Mouse (Mus musculus) thymus, adult 2 months (tissue): ENCODE measurements around the gene Fank1. TPM values are rescaled to one million over a fixed set of nuclear protein-coding genes. Genes with fewer than 3 reads are reported as not detected.

Experiments used
- DNase-seq: peaks from one replicate; pipeline ENCODE4 v3.0.0; 2021
- H3K27ac ChIP-seq: fragments of 200-500 bp; 2 replicates; pipeline ENCODE4 v1.5.1; 2012; ENCODE audit warnings: low read length, control low read depth; ENCODE audit not compliant: control insufficient read depth, insufficient read depth
- H3K27me3 ChIP-seq: fragments of 200-500 bp; 2 replicates; pipeline ENCODE4 v1.6.1; 2012; ENCODE audit warnings: mild to moderate bottlenecking, low read length, moderate library complexity, mixed read lengths; ENCODE audit not compliant: control insufficient read depth, insufficient read depth
- H3K36me3 ChIP-seq: fragments of 200-500 bp; 2 replicates; pipeline ENCODE4 v1.6.1; 2012; ENCODE audit warnings: mild to moderate bottlenecking, low read length, moderate library complexity; ENCODE audit not compliant: control insufficient read depth, insufficient read depth
- H3K4me1 ChIP-seq: fragments of 200-500 bp; replicated peaks from 2 replicates; pipeline ENCODE4 v1.6.1; 2012; ENCODE audit warnings: low read length; ENCODE audit not compliant: control insufficient read depth, insufficient read depth
- H3K4me3 ChIP-seq: fragments of 200-500 bp; 2 replicates; pipeline ENCODE4 v1.5.1; 2012; ENCODE audit warnings: mild to moderate bottlenecking, low read length, control low read depth, moderate library complexity; ENCODE audit not compliant: control insufficient read depth, insufficient read depth
- CTCF ChIP-seq: fragments of 200-500 bp; IDR thresholded peaks from 2 replicates; pipeline ENCODE4 v1.5.1; 2012; ENCODE audit warnings: mild to moderate bottlenecking, control low read depth, low read length, moderate library complexity, borderline replicate concordance; ENCODE audit not compliant: control insufficient read depth, poor library complexity, insufficient read depth; ENCODE audit errors: extremely low read depth
- POLR2A ChIP-seq: fragments of 200-500 bp; IDR thresholded peaks from 2 replicates; pipeline ENCODE4 v1.6.1; 2012; ENCODE audit warnings: mild to moderate bottlenecking, low read length, control low read depth, moderate library complexity; ENCODE audit not compliant: control insufficient read depth, poor library complexity, insufficient read depth; ENCODE audit errors: extremely low read depth
- WGBS: fragments of 180-500 bp; shearing (Covaris S2); methylation state at CpG from one replicate; pipeline ENCODE4 v1.1.7; 2018; 5-methylcytosine and 5-hydroxymethylcytosine counted together
- polyA plus RNA-seq: library from polyadenylated mRNA; depleted of rRNA; stranded (reverse); fragments of >200 nt; gene quantifications from 2 replicates; pipeline ENCODE4 v1.2.3, GENCODE M21; 2012

Gene Fank1
- polyA plus RNA-seq, 1 experiment: 0.32 TPM

DNA sequence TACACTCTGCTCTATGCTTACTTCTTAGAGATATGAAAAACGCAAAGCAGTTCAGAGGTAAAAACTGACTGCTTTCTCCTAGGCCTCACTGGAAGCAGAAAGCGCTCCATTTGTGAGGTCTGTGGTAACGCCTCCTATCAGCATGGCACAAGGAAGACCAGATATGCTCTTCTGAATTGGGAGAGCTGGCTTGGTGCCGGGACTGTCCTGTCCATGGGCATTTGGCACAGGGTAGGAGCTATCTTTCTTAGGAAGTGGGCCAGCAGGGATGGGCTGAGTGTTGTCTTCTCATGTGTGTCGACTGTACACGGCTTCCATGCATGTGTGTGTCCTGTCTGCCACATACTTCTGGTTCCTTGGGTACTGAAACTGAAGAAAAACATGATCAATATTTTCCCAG is 85.6 kb downstream of the Fank1 start:
- H3K27ac ChIP-seq: no peak overlapping the region
- no peak overlapping the region for H3K4me3 ChIP-seq
- no peaks in the 10 kb centered on the region for H3K36me3 ChIP-seq
- DNase-seq: no peak
- WGBS: 93% methylated on average over 6 of the region's 6 CpGs
- TF ChIP-seq POLR2A: no peak
- H3K4me1 ChIP-seq: no peaks in the 10 kb centered on the region
- no peaks in the 10 kb centered on the region for H3K27me3 ChIP-seq

GRCm38 (mm10) chr7:133862723-133863122 is 86.1 kb downstream of the Fank1 start:
- no peak overlapping the region for H3K27ac ChIP-seq
- no peak for DNase-seq
- no peaks in the 10 kb centered on the region for H3K27me3 ChIP-seq
- H3K36me3 ChIP-seq: no peaks in the 10 kb centered on the region
- H3K4me3 ChIP-seq: no peak overlapping the region
- no peak for TF ChIP-seq CTCF
- no peak for TF ChIP-seq POLR2A
- 92% methylated on average over 5 of the region's 5 CpGs for WGBS
- H3K4me1 ChIP-seq: no peaks in the 10 kb centered on the region

GRCm38 (mm10) chr7:133863151-133863550 is 86.5 kb downstream of the Fank1 start:
- Histone ChIP-seq H3K27ac (no peak overlapping the region), H3K27me3 (no peaks in the 10 kb centered on the region), H3K36me3 (no peaks in the 10 kb centered on the region), H3K4me3 (no peak overlapping the region), H3K4me1 (no peaks in the 10 kb centered on the region)
- no peak for TF ChIP-seq CTCF
- no peak for TF ChIP-seq POLR2A
- DNase-seq: no peak
- 85% methylated on average over 3 of the region's 3 CpGs for WGBS

GRCm38 (mm10) chr7:133863684-133864083 is 87.0 kb downstream of the Fank1 start:
- WGBS: 94% methylated on average over 4 of the region's 4 CpGs
- DNase-seq: no peak
- Histone ChIP-seq H3K36me3 (no peaks in the 10 kb centered on the region), H3K27me3 (no peaks in the 10 kb centered on the region), H3K4me1 (no peaks in the 10 kb centered on the region), H3K4me3 (no peak overlapping the region), H3K27ac (no peak overlapping the region)
- TF ChIP-seq POLR2A (no peak), CTCF (no peak)

DNA sequence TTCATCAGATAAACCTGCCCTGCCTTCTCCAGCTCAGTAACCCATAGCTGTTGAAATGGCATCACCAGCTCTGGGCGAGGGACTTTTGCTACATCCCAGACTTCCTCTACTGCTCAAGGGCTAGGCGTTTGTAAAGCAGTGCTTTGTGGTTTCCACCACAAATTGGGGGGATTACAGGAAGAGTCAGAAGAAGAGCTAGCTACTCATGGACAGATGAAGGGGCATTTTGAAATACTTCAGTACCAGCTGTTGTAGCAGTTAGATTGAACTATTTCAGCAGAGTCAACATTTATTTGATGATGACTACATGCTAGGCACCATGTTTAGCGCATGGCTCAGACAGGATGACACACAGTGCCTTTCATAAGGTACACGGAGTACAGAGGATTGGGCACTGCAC is 93.6 kb downstream of the Fank1 start:
- Histone ChIP-seq H3K27me3 (no peaks in the 10 kb centered on the region), H3K27ac (no peak overlapping the region), H3K4me1 (no peaks in the 10 kb centered on the region), H3K36me3 (no peaks in the 10 kb centered on the region), H3K4me3 (no peak overlapping the region)
- TF ChIP-seq CTCF: no peak
- TF ChIP-seq POLR2A: no peak
- WGBS: 53% methylated on average over 4 of the region's 4 CpGs
- DNase-seq: no peak

DNA sequence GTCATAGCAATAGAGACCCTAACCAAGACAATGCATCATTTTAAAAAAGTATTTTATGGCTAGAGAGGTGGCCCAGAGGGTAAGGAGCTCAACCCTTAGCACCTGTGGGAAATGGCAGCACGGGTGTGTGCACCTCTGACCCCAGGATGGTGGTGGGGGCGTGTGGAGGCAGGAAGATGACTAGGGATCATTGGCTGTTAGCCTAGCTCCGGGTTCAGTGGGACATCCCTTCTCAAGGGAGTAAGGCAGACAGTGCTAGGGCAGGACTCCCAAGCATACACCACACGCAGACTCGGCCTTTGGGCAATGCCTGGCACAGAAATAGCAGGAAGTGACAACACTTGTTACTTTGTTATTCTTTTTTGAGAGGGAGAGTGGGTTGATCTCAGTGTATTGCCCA is 96.0 kb downstream of the Fank1 start:
- no peaks in the 10 kb centered on the region for H3K27me3 ChIP-seq
- H3K36me3 ChIP-seq: no peaks in the 10 kb centered on the region
- H3K27ac ChIP-seq: no peak overlapping the region
- DNase-seq: no peak
- no peak for TF ChIP-seq POLR2A
- TF ChIP-seq CTCF: no peak
- H3K4me1 ChIP-seq: no peaks in the 10 kb centered on the region
- H3K4me3 ChIP-seq: no peak overlapping the region
- WGBS: 84% methylated on average over 5 of the region's 5 CpGs

DNA sequence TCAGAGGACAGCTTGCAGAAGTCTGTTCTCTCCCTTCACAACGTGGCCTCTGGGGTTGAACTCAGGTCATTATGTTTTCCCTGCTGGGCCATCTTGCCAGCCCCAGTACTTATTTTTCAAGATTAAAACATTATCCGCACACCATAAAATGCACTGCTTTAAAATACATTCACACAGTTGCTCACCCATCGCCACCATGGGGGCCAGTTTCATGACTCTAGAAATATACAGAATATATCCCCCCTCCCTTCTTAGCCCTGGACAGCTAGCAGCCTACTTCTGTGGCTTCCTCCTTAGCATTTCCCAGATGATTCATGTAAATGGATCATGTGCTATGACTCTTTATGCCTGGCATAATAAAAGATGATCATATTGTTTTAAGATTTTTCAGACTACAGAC is 99.5 kb downstream of the Fank1 start:
- Histone ChIP-seq H3K27me3 (no peaks in the 10 kb centered on the region), H3K27ac (no peak overlapping the region), H3K4me3 (no peak overlapping the region), H3K36me3 (no peaks in the 10 kb centered on the region), H3K4me1 (no peaks in the 10 kb centered on the region)
- DNase-seq: no peak
- TF ChIP-seq POLR2A (no peak), CTCF (no peak)
- 82% methylated on average over 3 of the region's 3 CpGs for WGBS
